Mouse (Mus musculus): ENCODE measurements around the gene AC109138.7.

DNA sequence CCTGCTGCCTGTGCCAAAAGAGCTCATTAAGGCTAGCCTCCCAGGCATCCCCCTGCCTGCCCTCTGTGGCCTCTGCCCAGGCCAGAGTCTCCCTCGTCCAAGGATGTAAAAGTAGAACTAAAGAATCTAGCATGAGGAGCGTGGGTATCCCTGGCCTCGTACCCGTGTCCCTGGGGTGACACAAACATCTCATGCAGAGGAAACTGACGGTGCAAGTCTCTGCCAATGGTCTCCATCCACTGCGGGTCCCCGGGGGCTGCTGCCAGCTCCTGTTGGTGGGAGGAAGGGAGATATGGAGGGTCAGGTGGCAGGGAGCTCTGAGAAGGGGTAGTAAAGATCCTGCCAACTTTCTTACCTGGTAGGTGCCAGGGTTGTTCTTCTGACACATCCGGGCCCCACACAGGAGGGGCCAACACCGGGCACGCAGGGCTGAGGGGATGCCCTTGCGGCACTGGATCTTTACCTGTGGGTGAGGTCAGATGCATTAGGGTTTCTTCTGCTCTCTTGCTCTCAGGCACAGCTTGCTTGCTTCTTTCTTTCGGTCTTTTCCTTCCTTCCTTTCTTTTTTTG lies 25.0 kb upstream of the AC109138.7 start:
- no peak for TF ChIP-seq CTCF (IDR thresholded peaks at IDR 0.05; ENCODE audit: low read depth, low read length)
- no peak for TF ChIP-seq POLR2A (IDR thresholded peaks at IDR 0.05; ENCODE audit: extremely low read depth, insufficient read depth, low read length)
